Mouse (Mus musculus): ENCODE results near the gene Sco2. TPM values are rescaled to one million over a fixed set of nuclear protein-coding genes. Genes with fewer than 3 reads are reported as not detected.

Gene Sco2
- 10 to 100 TPM; 27.9 to 29.1 TPM for total RNA-seq (2021)
- long read RNA-seq, transcript Sco2-201 (3 exons, 1,145 nt): major isoform, 13 of 39 reads
- long read RNA-seq, partial matches to known transcripts: 25 of 39 reads
- long read RNA-seq, other reads (novel, unspliced or antisense): 0 of 39 reads

DNA sequence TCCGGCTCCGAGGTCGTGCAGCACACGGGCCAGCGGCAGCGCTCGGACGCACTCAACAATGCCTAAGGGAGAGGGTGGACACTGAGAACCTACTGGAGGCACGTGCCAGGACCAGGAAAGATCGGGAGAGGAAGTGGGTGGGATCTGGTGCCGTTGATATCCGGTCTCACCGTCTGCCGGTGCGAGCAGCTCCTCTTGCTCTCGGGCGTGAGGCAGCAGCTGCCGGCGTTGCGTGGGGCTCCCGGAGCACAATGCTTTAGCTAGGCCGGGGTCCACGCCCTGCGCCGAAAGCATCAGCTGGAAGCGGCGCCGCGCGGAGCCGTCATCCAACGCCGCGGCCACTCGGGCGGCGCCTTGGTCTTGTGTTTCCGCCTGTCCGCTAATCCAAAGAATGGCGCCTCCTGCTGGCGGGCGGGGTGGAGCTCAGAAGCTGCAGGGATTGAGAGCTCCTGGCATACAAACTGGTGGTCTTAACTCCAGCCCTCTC lies at the start of gene Sco2:
TSS of gene Sco2 (minus strand) at position 85 of the 487 bp plus-strand sequence.
- DNase-seq (ENCODE audit: low spot score in 2 of 2): peak; percentile 97 to 98

DNA sequence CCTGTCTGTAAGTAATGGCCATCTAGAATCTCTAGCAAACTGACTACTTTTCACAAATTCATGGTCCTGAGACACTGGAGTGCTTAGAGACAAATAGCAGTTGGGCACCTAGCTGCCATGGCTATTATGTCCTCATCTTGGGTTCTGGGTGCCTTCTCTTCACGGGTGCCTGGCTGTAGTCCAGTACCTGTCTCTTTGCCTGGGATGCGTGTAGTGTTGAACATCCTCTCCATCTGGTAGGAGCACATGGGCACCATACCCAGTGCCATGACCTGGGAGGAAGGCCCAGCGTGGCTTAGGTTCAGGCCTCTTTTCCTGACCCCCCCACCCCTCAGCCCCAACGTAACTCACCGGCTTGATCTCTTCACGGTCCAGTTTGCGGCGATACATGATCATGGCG lies 48.3 kb upstream of the Sco2 start:
- no peak for DNase-seq (ENCODE audit: low spot score in 2 of 2)

DNA sequence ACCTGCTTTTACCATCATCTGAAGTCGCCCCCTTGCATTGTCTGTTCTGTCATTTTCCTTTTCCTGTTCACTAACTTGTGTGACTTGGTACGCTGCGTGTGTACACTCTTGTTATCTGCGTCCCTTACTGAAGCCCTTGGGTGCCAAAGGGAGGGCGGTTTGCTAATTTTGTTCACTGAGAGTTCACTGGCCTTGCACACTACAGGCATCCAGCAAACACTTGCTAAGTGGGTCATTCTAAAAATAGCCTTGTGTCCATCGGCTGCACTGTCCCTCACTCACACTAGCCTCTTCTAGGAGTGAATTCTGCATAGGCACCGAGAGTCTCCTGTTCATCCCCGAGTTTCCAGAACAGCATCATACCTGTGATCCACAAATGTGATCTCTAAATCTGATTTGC lies 41.6 kb upstream of the Sco2 start:
- DNase-seq (ENCODE audit: low spot score in 2 of 2): no peak

DNA sequence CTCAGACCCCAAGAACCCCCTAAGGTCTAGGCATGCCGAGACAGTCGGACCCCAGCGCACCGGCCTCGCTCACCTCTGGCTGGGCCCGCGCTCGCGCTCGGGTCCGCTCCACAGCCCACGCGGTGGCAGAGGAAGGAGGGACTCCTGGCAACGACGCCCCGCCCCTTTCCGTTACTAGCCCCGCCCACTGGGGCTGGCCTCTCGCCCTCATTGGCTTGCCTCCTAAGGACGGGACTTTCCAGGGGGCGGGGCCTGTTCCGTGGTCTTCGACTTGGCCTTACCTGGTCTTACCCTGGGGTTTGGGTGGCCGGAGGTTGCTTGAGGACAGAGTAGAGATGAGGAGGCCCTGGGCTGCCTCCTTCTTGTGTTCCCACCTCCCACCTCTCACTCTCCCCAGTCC lies 36.5 kb upstream of the Sco2 start, which contains the start of gene Syce3:
TSS of gene Syce3 (minus strand) at position 386 of the 400 bp plus-strand sequence.
- no peak for DNase-seq (ENCODE audit: low spot score in 2 of 2)

DNA sequence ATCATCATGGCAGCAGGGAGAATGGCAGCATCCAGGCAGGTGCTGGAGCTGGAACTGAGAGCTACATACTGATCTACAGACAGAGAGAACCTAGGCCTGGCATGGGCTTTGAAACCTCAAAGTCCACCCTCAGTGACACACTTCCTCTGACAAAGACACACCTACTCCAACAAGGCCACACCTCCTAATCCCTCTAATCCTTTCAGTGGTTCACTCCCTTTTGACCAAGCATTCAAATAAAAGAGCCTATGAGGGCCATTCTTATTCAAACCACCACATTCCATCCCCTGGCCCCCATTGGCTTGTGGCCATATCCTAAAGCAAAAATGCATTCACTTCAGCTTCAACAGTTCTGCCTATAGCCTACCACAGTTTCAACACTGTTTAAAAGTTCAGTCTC lies 33.0 kb upstream of the Sco2 start:
- DNase-seq (ENCODE audit: low spot score in 2 of 2): no peak

DNA sequence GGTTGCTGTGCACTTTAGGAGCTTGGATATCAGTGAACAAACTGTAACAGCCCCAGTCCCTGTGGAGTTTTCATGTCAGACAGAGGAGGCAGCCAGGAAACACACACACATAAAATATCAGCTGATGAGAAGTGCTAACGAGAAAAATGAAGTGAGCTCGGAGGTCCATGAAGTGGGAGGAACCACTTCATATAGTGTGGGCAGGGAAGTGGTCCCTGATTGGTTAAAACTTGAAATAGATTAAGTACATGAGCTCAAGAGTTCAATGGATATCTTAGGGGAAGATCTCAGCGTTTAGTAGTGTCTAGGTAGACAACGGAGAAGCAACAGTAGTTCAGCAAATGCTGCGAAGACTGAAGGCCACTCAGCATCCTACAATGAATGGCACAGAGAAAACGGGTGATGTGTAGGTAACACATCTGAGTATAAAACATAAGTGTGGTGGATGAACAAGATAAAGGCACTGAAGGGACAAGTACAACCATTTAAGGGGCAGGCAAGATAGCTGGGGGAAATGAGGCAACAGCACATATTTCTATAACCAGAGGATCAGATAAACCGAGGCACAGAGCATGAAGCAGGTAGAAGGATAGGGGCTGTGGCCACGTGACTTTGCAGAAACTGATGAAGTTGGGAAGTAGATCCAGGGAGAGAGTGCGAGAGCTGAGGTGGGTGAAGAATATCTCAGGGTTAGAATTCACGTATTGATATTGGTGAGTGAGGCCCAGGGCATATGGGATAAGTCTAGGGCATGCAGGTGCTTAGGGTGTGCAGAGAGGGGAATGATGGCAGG lies 31.4 kb upstream of the Sco2 start:
- no peak for DNase-seq (ENCODE audit: low spot score in 2 of 2)

DNA sequence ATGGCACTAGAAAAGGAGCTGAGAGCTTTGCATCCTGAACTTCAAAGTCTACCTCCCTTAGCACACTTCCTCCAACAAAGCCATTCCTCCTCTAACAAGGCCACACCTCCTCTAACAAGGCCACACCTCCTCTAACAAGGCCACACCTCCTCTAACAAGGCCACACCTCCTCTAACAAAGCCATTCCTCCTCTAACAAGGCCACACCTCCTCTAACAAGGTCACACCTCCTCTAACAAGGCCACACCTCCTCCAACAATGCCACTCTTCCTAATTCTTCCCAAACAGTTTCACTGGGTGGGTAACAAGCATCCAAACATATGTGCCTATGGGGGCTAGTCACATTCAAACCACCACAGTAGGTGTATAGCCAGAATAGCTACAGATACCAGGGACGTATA lies 28.8 kb upstream of the Sco2 start:
- DNase-seq (ENCODE audit: low spot score in 2 of 2): no peak

DNA sequence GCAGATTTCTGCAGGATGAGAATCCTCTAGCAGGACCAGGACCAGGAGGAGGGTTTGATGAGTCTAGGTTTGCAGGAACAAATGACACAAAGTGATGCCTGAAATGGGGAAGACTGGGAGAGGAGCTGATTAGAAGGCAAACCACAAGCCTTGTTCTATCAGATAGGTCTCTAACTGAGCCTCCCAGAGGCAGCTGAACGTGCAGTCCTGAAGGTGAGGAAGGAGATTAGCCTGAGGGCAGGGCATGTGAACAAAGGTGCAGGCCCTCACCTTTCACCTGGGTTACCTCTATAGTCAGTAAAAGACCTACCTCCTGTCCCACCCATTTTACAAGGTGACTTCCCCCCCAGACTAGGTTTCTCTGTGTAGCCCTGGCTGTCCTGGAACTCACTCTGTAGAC lies 26.1 kb upstream of the Sco2 start:
- DNase-seq (ENCODE audit: low spot score in 2 of 2): no peak

DNA sequence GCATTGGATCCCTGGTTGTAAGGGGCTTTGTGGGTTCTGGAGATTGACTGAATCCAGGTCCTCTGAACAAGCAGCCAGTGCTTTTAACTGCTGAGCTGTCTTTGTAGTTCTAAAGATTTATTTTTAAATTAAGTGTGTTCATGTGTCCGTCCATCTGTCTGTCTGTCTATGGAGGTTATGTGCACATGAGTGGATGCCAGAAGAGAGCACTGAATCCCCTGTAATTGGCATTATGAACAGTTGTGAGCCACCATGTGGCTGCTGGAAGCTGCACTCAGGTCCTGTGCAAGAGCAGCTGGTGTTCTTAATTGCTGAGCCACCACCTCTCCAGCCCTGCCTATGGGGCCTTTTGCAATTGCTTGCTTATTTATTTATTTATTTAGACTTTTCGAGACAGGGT lies 24.5 kb upstream of the Sco2 start:
- no peak for DNase-seq (ENCODE audit: low spot score in 2 of 2)

DNA sequence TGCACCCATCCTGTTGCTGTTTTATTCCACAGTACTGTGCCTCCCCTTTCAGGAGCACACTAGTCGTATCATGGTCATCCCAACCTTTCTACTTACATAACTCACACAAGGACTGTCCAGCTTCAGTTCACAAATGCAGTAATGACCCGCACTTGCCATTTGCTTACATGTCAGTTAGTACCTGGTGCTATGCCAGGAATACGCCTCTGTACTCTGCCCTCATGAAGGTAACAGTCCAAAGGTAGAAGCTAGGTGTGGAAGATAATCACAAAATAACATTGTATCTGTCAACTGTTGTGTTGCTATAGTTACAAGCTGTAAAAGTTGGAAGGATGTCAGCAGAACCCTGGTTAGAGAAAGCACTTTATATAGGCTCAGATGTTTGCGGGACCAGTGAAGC lies 23.2 kb upstream of the Sco2 start:
- no peak for DNase-seq (ENCODE audit: low spot score in 2 of 2)

DNA sequence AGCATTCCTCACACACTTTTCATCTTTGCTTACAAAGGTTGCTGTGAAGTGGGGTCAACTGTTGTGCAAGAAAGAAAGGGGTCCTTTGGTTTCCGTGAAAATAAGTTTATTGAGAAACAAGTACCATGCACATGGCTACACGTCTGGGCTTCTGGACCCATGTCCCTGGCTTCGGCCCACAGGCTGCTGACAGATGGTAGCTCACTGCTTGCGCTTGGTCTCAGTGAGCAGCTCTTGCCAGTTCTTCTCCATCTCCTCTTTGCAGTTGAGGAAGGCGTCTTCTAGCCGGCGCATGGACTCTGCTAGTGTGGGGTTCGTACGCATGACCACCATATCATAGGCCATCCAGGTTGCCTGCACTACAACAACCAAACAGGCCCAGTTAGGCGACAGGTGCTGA lies 16.4 kb upstream of the Sco2 start:
- DNase-seq (ENCODE audit: low spot score in 2 of 2): no peak

DNA sequence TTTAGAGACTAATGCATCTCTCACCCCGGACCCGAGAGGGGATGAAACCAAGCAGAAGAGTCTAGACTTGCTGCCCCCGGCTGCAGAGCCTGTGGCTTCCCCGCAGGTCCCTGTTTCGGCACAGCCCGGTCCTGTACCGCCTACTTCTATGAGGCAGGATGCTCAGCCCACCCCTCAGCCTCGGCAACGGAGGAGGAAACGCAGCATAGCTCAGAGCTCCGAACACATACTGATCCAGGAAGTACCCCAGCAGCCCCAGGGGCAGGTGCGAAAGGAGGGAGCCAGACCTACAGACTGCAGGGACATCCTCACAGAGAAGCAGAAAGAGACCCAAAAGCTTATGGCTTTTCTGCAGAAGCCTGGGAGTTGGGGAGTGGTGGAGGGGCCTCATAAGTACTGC lies 13.5 kb upstream of the Sco2 start:
- no peak for DNase-seq (ENCODE audit: low spot score in 2 of 2)

DNA sequence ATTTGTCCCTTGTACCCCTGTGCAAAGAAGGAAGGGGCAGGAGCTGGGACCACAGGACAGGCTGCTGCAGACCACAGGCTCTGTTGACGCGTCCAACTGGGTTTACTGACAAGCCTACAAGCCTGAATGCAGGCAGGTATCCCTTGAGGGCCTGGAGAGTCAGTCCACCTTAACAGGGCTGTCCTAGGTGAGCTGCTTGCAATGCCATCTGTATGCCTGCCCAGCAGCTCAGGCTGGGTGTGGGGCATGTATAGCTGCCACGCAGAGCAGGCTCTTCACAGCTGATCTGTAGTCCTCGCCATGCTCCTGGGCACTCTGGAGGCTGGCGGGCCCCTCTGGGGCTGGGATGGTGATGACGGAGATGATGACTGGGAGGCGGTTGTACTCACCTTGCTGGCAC lies 11.0 kb upstream of the Sco2 start, which contains the start of gene Klhdc7b:
TSS of gene Klhdc7b (plus strand) at position 301 of the 400 bp plus-strand sequence.
- DNase-seq (ENCODE audit: low spot score in 2 of 2): no peak

DNA sequence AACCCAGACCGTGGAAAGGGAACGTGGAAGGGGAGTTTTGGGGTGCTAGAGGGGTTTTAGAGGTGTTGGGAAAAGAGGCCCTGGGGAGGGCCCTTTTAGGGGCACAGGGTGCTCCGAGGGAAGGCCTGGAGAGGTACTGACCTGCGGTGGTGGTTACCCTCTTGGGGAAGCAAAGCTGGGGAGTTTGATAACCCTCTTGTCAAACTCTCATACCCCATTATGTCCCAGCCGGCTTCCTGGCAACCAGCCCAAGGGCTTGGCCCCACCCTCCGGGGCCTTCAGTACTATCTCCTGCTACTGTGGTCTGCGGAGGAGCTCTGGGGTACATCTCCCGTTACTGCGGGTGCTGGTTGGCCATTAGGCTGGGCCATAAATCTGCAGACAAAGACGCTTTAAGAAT lies 5.8 kb upstream of the Sco2 start:
- DNase-seq (ENCODE audit: low spot score in 2 of 2): no peak

DNA sequence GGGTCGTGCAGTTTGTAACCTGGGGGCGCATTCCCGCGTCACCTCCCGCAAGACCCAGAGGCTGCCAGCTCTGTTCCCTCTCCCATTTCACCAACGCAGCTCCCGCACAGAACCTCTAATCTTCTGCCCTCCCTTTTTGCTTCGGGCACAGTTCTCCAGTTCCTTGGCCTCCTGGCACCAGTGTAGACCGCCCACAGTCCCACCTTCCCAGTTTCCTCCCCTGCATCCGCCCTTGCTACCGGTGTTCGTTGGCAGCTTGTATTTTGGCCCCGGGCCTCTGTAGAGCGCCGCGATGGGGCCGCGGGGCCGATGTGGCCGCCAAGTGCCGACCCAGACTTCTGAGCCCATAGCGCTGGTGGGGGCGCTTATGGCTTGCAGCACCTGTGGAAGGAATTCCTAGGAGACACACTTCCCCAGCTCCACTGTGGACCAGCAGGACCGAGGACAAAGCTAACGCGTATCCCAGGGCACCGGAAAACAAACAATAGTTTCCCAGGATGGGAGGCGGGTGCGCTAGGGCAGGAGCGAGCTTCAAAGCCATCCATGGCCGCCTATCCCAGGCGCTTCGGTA lies 5.3 kb upstream of the Sco2 start, which contains the start of gene Odf3b:
TSS of gene Odf3b (minus strand) at position 452 of the 571 bp plus-strand sequence.
- DNase-seq (ENCODE audit: low spot score in 2 of 2): peak in 1 of 2 experiments; percentile 18

DNA sequence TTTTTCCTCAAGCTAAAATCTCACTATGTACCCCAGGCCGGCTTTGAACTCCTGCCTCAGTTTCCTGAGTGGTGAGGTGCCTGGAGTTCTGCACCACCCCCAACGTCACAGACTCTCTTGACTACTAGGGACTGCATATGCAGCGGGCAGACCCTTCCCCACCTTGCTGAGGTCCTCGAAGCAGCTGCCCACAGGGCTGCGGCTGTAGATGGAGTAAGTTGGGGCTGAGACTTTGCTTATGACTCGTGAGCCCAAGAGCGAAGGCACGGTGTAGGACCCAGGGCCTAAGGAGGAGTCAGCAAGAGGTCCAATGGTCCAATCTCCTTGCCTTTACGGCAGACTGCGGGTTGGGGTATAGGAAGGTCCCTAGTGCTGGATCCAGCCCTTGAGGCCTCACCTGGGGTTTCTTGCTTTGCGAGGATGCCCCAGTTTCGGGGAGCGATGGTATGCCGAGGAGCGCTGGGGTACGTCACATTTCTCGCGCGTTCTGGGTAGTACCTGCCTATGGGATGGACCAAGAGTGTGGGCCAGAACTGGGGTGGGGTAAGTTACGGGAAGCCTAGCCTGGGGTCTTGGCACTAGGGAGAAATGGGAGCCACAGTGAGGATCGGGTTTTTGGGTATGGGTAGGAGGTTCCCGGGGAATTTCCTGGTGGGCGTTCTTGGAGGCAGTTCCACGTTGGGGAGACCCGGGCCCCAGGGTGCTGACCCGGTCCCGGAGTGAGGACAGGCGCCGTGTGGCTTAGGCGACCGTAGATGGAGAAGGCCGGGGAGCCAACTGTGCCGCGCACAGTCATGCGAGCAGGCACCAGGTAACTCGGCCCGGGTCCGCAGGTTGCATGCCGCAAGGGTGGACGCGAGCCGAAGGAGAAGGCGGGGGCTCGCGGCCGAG lies 4.5 kb upstream of the Sco2 start:
- DNase-seq (ENCODE audit: low spot score in 2 of 2): peak in 1 of 2 experiments; percentile 14

DNA sequence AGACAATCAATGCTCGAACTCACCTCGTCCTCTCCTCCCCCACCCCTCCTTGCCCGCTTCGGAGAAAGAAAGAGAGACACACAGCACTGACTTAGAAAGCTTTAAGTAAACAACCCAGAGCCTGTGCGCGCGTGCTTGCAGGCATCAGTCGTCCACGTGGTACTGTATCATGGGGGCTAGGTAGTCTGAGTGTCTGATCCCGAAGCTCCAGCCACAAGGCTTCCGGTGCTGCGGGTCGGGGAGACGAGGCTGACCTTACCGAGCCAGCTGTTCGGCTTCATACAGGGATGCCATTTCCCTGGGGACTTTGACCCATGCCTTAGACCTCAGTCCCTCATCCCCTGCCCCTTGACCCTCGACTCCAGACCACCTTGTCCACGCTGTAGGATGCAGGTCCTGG lies 3.7 kb upstream of the Sco2 start:
- no peak for DNase-seq (ENCODE audit: low spot score in 2 of 2)

DNA sequence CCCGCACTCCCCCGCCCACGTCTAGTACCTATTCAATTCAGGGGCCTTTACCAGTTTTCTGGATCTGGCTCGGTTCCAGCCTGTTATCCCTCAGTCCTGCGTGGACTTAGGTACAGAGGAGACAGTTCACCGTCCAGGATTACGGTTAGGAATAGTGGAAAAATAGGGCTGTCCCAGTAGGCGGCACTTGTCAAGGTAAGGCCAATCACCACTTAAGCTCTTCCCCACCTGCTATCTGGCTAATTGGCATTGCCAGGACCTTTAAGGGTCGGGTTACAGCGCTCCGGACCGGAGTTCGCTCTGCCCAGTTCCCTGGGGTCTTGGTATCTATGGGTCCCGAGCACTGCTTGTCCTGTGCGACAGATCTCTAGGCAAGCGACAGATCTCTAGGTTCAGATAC lies 3.3 kb upstream of the Sco2 start, which contains the start of gene Tymp:
TSS of gene Tymp (minus strand) at position 83 of the 400 bp plus-strand sequence.
- DNase-seq (ENCODE audit: low spot score in 2 of 2): no peak

DNA sequence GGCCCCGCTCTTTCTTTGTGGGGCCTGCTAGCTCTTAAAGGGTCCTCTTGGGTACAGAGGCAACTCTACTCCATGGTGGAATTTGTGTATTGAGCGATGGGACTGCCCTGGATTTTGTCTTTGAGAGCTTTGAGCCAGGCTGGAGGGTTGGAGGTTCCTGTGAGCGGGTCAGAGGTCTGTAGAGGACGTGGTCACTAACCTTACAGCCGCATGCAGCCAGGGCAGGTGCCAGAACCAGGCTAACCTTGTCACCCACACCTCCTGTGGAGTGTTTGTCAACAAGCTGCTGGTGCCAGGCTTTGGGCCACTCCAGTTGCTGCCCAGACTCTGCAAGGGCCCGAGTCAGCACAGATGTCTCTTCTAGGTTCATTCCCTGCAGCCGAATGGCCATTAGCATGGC lies 2.4 kb upstream of the Sco2 start:
- DNase-seq (ENCODE audit: low spot score in 2 of 2): no peak

DNA sequence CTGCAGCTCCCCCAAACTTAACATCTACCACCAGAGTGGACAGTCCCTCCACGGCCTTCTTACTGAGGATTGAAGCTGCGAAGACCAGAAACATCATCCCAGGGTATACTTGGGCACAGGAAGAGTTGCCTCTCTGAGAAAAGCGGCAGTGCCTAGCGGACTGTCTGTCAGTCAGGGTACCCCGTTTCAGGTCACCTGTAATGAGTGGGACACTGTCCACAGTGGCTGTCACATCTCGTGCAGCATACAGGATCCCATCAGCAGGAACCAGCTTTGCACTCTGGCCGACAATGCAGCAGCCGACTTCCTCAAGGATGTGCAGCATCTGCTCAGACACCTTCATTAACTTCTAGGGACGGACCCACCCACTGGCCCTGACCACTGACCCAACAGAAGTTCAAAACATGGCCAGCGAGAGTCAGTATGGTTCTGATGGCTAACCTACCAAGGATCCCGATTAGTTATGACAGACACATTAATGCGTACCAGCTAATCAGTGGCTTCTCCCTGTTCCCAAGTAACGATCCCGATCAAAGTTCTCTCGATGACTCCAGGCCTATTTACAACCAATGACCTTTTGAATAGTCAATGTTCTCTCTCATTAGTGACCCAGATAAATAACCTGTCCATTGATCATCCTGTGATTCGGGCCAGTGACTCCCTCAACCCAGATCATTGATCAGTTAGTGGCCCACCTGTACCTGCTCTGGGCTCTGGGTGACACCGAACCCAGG lies 1.3 kb upstream of the Sco2 start:
- no peak for DNase-seq (ENCODE audit: low spot score in 2 of 2)

DNA sequence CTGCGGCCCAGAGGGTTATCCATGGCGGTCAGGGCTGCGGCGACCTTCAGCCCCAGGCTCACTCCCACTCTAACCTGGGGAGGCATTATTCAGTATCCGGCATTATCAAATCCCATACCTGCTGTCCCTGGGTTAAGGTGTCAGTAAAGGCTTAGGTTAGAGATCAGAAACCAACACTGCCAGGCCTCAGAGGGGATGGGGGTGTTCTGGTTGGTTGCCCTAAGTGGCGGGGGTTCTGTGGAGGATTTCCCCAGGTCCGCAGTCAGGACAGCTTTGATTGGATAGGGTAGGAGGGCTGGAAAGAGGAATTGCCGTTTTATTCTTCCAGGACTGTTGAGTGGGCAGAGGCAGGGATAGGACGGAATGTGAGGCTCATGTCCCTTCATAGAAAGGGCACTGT lies 694 bp upstream of the Sco2 start:
- no peak for DNase-seq (ENCODE audit: low spot score in 2 of 2)

Data from layer of hippocampus, postnatal 10 days (tissue).